Mouse (Mus musculus): Measurements from ENCODE around the gene Kin. TPM values are rescaled to one million over a fixed set of nuclear protein-coding genes. Genes with fewer than 3 reads are reported as not detected.

The Kin gene
- polyA plus RNA-seq (2014; fragmentation: Illumina TruSeq; extraction: RNeasy Lipid Tissue Mini Kit (QIAGEN cat#74804)) = 28.5 TPM

DNA sequence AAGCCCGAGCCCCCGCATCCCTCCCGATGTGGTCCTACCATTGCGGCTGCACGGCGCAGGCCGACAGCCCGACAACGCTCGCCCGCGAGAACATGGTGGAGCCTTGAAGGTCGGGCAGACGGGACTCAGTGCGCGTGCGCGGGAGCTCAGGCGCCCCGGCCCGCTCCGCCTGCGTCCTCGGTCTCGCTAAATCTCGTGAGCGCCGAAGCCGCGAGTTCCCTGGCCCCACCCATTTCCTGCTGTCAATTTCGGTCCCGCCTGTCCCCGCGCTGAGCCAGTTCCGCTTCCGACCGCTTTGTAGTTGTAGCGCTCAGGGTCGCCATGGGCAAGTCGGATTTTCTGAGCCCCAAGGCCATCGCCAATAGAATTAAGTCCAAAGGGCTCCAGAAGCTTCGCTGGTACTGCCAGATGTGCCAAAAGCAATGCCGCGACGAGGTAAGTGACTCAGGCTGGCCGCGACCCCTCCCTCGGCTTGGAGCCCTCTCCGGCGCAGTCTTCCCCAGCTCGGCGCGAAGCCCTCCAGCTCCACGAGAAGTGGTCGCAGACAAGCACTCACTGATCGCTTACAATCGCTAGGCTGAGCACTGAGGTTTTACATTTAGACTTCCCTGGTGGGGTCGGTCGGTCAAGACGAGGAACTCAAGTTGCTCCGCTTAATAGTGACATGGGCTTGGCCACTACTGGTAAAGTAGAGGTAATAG is at the start of gene Kin, which contains the start of gene Atp5c1:
Kin (plus strand) TSS at position 284 of the 701 bp plus-strand sequence.
Atp5c1 (minus strand) TSS at position 201 of the 701 bp plus-strand sequence.

DNA sequence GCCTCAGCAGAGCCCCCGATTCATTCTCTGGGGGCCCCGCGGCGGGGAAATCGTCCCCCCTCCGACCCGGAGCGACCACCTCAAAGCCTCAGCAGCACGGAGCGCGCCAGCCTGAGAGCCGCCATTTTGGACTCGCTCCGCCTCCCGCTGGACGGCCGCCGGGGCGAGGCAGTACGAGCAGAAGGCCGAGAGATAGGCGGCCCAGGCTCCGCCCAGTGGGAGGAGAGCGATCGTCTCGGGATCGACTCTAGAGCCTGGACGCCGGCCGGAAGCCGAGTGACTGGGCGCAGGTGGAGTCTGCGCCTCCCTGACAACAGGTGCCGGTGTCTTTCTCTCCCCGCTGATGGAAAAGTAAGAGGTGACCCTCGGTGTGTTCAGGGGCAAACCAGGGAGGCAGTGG is 31.9 kb upstream of the Kin start, which contains the start of gene Taf3:
Taf3 (minus strand) TSS at position 136 of the 400 bp plus-strand sequence.

DNA sequence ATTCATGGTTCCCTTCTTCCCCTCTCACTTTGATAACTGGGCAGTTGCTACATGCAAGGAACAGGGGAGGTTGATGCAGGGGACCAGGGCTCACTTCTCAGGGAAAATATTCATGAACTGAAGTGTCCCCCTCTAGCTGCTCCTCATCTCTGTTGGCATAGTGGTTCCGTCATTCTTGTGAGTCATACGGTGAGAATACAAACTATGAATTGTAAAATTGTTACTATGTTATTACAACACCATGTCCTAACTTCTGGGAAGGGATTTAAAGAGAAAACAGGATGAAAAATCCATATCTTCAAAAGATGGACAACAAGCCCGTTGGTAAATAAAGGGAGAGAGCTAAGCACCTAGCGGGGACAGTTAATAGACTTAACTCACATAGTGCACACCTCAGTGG is 50.9 kb downstream of the Kin start, which contains the start of gene Itih2:
Itih2 (minus strand) TSS at position 101 of the 400 bp plus-strand sequence.

Other genes with a start within 250 kb of the Kin start
- gene 4930412O13Rik, start 199.3 kb upstream of the Kin start, polyA plus RNA-seq (2014; fragmentation: Illumina TruSeq; extraction: RNeasy Lipid Tissue Mini Kit (QIAGEN cat#74804)) = not detected
- not detected for gene 9230102O04Rik, start 191.1 kb upstream of the Kin start, polyA plus RNA-seq (2014; fragmentation: Illumina TruSeq; extraction: RNeasy Lipid Tissue Mini Kit (QIAGEN cat#74804))
- 1.4 TPM for gene Gata3, start 190.6 kb upstream of the Kin start, polyA plus RNA-seq (2014; fragmentation: Illumina TruSeq; extraction: RNeasy Lipid Tissue Mini Kit (QIAGEN cat#74804))
- gene Taf3, start 32.0 kb upstream of the Kin start, polyA plus RNA-seq (2014; fragmentation: Illumina TruSeq; extraction: RNeasy Lipid Tissue Mini Kit (QIAGEN cat#74804)) = 17.8 TPM
- 603 TPM for gene Atp5c1, start 83 bp upstream of the Kin start, polyA plus RNA-seq (2014; fragmentation: Illumina TruSeq; extraction: RNeasy Lipid Tissue Mini Kit (QIAGEN cat#74804))
- 46.4 TPM for gene Itih2, start 50.8 kb downstream of the Kin start, polyA plus RNA-seq (2014; fragmentation: Illumina TruSeq; extraction: RNeasy Lipid Tissue Mini Kit (QIAGEN cat#74804))
- gene Itih5, start 73.0 kb downstream of the Kin start, polyA plus RNA-seq (2014; fragmentation: Illumina TruSeq; extraction: RNeasy Lipid Tissue Mini Kit (QIAGEN cat#74804)) = 381 TPM